Mouse (Mus musculus) lung, adult 2 months (tissue): ENCODE results near the gene Olfr520.

Source experiments
- CTCF ChIP-seq: fragments of 200-500 bp; IDR thresholded peaks from 2 replicates; pipeline ENCODE4 v1.5.1; 2011; ENCODE audit warnings: mild to moderate bottlenecking, low read length, control low read depth; ENCODE audit not compliant: insufficient read depth
- POLR2A ChIP-seq: fragments of 200-500 bp; IDR thresholded peaks from 2 replicates; pipeline ENCODE4 v1.6.1; 2011; ENCODE audit warnings: low read depth, mild to moderate bottlenecking, control low read depth, low read length, borderline replicate concordance; ENCODE audit errors: extremely low read depth

DNA sequence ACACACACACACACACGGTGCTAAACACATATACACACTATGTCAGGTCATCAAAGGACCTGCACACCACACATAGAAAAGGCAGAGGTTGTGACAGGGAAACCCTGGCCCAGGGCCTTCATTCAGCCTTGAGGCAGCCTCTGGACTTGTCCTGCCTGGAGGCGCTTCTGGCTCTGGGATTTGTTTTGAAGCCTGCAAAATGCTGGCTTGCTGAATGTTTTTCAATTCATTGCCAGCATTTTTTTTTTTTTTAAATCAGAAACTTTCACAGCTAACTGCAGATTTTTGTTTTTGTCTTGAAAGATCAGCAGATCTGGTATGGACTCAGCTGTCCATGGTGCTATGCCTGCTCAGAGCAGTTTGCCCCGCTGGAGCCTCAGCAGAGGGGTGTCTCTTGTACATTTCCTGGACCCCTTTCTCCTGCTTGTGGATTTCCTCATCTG, 30.3 kb upstream of the Olfr520 start:
- TF ChIP-seq CTCF = no peak
- TF ChIP-seq POLR2A = no peak
